Mouse (Mus musculus): Measurements from ENCODE around the gene Tnfrsf13c. TPM values are rescaled to one million over a fixed set of nuclear protein-coding genes. Genes with fewer than 3 reads are reported as not detected.

Tnfrsf13c gene
- polyA plus RNA-seq, 1 experiment from 2014 or later, result 0.14 TPM

GRCm38 (mm10) chr15:82184656-82185055, 39.5 kb downstream of the Tnfrsf13c start:
- Histone ChIP-seq H3K9ac (ENCODE audit: low read depth, low read length) (no peak overlapping the region), H3K4me3 (ENCODE audit: low read depth, low read length) (no peak overlapping the region), H3K27ac (ENCODE audit: low read length) (no peak overlapping the region), H3K4me2 (ENCODE audit: low read length) (no peak overlapping the region), H3K9me3 (replicated peaks; ENCODE audit: control insufficient read depth, low read length, poor library complexity, severe bottlenecking) (no peaks in the 10 kb centered on the region), H3K27me3 (ENCODE audit: control insufficient read depth, insufficient read depth, low read depth, low read length) (no peaks in the 10 kb centered on the region), H3K36me3 (ENCODE audit: control insufficient read depth, insufficient read depth, low read length) (peaks cover 76% of the 10 kb centered on the region), H3K4me1 (ENCODE audit: control insufficient read depth, insufficient read depth, low read length) (no peaks in the 10 kb centered on the region)
- no peak for ATAC-seq
- WGBS, result 95% methylated on average over 10 of the region's 10 CpGs

GRCm38 (mm10) chr15:82184183-82184582, 40.0 kb downstream of the Tnfrsf13c start:
- H3K27ac ChIP-seq (ENCODE audit: low read length), result no peak overlapping the region
- H3K36me3 ChIP-seq (ENCODE audit: control insufficient read depth, insufficient read depth, low read length), result peaks cover 77% of the 10 kb centered on the region
- WGBS, result 82% methylated on average over 7 of the region's 7 CpGs
- H3K4me3 ChIP-seq (ENCODE audit: low read depth, low read length), result no peak overlapping the region
- no peak for ATAC-seq
- H3K9ac ChIP-seq (ENCODE audit: low read depth, low read length), result no peak overlapping the region
- H3K4me2 ChIP-seq (ENCODE audit: low read length), result no peak overlapping the region
- no peaks in the 10 kb centered on the region for H3K4me1 ChIP-seq (ENCODE audit: control insufficient read depth, insufficient read depth, low read length)
- H3K27me3 ChIP-seq (ENCODE audit: control insufficient read depth, insufficient read depth, low read depth, low read length), result no peaks in the 10 kb centered on the region
- no peaks in the 10 kb centered on the region for H3K9me3 ChIP-seq (replicated peaks; ENCODE audit: control insufficient read depth, low read length, poor library complexity, severe bottlenecking)

DNA sequence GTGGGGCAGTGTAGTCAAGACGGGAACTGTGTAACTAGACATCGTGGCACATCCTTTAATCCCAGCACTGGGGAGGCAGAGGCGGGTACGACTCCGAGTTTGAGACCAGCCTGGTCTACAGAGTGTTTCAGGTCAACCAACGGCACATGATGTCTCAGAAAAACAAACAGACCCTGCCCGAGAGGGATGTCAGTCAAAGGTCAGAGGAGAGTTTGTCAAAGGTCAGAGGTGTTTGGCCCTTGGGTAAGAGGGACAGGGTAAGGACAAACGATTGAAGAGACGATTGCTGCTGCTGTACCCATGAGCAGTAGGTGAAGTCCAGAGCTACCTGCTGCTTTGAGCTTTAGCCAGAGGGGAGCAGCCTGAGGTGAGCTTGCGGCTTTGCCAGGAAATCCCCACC, 40.6 kb downstream of the Tnfrsf13c start:
- no peak overlapping the region for H3K27ac ChIP-seq (ENCODE audit: low read length)
- WGBS, result 84% methylated on average over 10 of the region's 10 CpGs
- H3K4me3 ChIP-seq (ENCODE audit: low read depth, low read length), result no peak overlapping the region

DNA sequence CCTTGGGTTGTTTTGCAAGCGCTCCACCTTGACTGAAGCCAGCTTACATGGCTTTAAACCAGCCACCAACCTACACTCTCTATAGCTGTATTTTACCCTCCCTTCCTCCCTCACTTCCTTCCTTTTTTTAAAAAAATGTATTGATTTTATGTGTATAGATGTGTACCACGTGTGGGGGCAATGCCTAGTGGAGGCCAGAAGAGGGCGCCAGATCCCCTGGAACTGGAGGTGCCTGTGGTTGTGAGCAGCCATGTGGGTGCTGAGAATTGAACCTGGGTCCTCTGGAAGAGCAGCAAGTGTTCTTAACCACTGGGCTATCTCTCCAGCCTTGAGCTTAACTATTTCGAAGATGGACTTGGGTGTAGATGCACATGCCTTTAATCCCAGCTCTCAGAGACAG, 41.9 kb downstream of the Tnfrsf13c start:
- no peak for ATAC-seq
- Histone ChIP-seq H3K4me1 (ENCODE audit: control insufficient read depth, insufficient read depth, low read length) (no peaks in the 10 kb centered on the region), H3K4me3 (ENCODE audit: low read depth, low read length) (no peak overlapping the region), H3K27ac (ENCODE audit: low read length) (no peak overlapping the region), H3K4me2 (ENCODE audit: low read length) (no peak overlapping the region), H3K9me3 (replicated peaks; ENCODE audit: control insufficient read depth, low read length, poor library complexity, severe bottlenecking) (no peaks in the 10 kb centered on the region), H3K9ac (ENCODE audit: low read depth, low read length) (no peak overlapping the region), H3K27me3 (ENCODE audit: control insufficient read depth, insufficient read depth, low read depth, low read length) (no peaks in the 10 kb centered on the region), H3K36me3 (ENCODE audit: control insufficient read depth, insufficient read depth, low read length) (peaks cover 87% of the 10 kb centered on the region)
- WGBS, result 95% methylated on average over 4 of the region's 4 CpGs

More for the DNA sequence above, 40.6 kb downstream of the Tnfrsf13c start:
- Histone ChIP-seq H3K4me1 (ENCODE audit: control insufficient read depth, insufficient read depth, low read length) (no peaks in the 10 kb centered on the region), H3K9me3 (replicated peaks; ENCODE audit: control insufficient read depth, low read length, poor library complexity, severe bottlenecking) (no peaks in the 10 kb centered on the region), H3K27me3 (ENCODE audit: control insufficient read depth, insufficient read depth, low read depth, low read length) (no peaks in the 10 kb centered on the region), H3K36me3 (ENCODE audit: control insufficient read depth, insufficient read depth, low read length) (peaks cover 79% of the 10 kb centered on the region), H3K9ac (ENCODE audit: low read depth, low read length) (no peak overlapping the region), H3K4me2 (ENCODE audit: low read length) (no peak overlapping the region)
- ATAC-seq, result no peak

DNA sequence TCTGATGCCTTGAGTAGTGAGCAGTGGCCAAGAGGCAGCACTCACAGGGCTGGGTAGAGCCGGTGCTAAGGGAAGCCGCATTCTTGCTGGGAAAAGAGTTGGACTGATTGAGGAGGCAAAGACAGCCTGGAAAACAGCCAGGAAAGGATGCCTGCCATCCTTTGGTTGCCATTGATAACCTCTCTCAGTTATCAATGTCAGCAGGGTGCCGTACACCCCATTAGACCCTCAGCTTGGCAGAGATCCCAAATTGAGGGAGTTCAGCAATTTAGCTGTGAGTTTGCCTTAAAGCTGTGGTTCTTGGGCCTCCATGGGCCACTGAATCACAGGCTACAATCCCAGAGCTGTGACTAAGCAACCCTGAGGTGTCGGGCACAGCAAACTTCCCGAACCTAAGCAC, 43.0 kb downstream of the Tnfrsf13c start:
- no peaks in the 10 kb centered on the region for H3K27me3 ChIP-seq (ENCODE audit: control insufficient read depth, insufficient read depth, low read depth, low read length)
- no peak overlapping the region for H3K4me3 ChIP-seq (ENCODE audit: low read depth, low read length)
- H3K27ac ChIP-seq (ENCODE audit: low read length), result no peak overlapping the region
- H3K4me2 ChIP-seq (ENCODE audit: low read length), result no peak overlapping the region
- no peaks in the 10 kb centered on the region for H3K9me3 ChIP-seq (replicated peaks; ENCODE audit: control insufficient read depth, low read length, poor library complexity, severe bottlenecking)
- H3K9ac ChIP-seq (ENCODE audit: low read depth, low read length), result no peak overlapping the region
- H3K36me3 ChIP-seq (ENCODE audit: control insufficient read depth, insufficient read depth, low read length), result peaks cover 87% of the 10 kb centered on the region
- ATAC-seq, result no peak
- no peaks in the 10 kb centered on the region for H3K4me1 ChIP-seq (ENCODE audit: control insufficient read depth, insufficient read depth, low read length)
- WGBS, result 84% methylated on average over 5 of the region's 5 CpGs

GRCm38 (mm10) chr15:82177743-82178290, 46.4 kb downstream of the Tnfrsf13c start:
- Histone ChIP-seq H3K4me1 (ENCODE audit: control insufficient read depth, insufficient read depth, low read length) (no peaks in the 10 kb centered on the region), H3K4me3 (ENCODE audit: low read depth, low read length) (no peak overlapping the region), H3K27ac (ENCODE audit: low read length) (no peak overlapping the region), H3K4me2 (ENCODE audit: low read length) (no peak overlapping the region), H3K9ac (ENCODE audit: low read depth, low read length) (no peak overlapping the region), H3K9me3 (replicated peaks; ENCODE audit: control insufficient read depth, low read length, poor library complexity, severe bottlenecking) (no peaks in the 10 kb centered on the region), H3K36me3 (ENCODE audit: control insufficient read depth, insufficient read depth, low read length) (peaks cover 82% of the 10 kb centered on the region), H3K27me3 (ENCODE audit: control insufficient read depth, insufficient read depth, low read depth, low read length) (no peaks in the 10 kb centered on the region)
- 90% methylated on average over 7 of the region's 7 CpGs for WGBS
- ATAC-seq, result no peak

DNA sequence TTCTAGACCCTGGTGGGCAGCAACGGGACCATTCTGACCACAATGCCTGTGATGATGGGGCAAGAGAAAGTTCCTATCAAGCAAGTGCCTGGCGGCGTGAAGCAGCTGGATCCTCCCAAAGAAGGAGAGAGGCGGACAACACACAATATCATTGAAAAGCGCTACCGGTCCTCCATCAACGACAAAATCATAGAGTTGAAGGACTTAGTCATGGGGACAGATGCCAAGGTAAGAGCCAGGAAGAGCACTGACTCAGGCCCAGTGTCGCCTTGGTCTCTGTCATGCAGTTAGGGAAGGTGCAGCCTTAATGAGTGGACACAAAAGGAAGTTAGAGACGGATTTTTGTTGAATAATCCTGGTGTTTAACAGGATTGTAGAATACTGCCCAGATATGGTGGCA, 49.1 kb downstream of the Tnfrsf13c start:
- 95% methylated on average over 9 of the region's 9 CpGs for WGBS
- ATAC-seq, result no peak
- Histone ChIP-seq H3K9ac (ENCODE audit: low read depth, low read length) (no peak overlapping the region), H3K4me3 (ENCODE audit: low read depth, low read length) (no peak overlapping the region), H3K4me2 (ENCODE audit: low read length) (no peak overlapping the region), H3K27me3 (ENCODE audit: control insufficient read depth, insufficient read depth, low read depth, low read length) (no peaks in the 10 kb centered on the region), H3K4me1 (ENCODE audit: control insufficient read depth, insufficient read depth, low read length) (no peaks in the 10 kb centered on the region), H3K9me3 (replicated peaks; ENCODE audit: control insufficient read depth, low read length, poor library complexity, severe bottlenecking) (no peaks in the 10 kb centered on the region), H3K36me3 (ENCODE audit: control insufficient read depth, insufficient read depth, low read length) (peaks cover 72% of the 10 kb centered on the region), H3K27ac (ENCODE audit: low read length) (no peak overlapping the region)

GRCm38 (mm10) chr15:82172648-82173047, 51.5 kb downstream of the Tnfrsf13c start:
- WGBS, result 85% methylated on average over 8 of the region's 8 CpGs
- no peak overlapping the region for H3K4me2 ChIP-seq (ENCODE audit: low read length)
- H3K9me3 ChIP-seq (replicated peaks; ENCODE audit: control insufficient read depth, low read length, poor library complexity, severe bottlenecking), result no peaks in the 10 kb centered on the region
- H3K9ac ChIP-seq (ENCODE audit: low read depth, low read length), result no peak overlapping the region
- peaks cover 48% of the 10 kb centered on the region for H3K36me3 ChIP-seq (ENCODE audit: control insufficient read depth, insufficient read depth, low read length)
- H3K4me3 ChIP-seq (ENCODE audit: low read depth, low read length), result no peak overlapping the region
- H3K27me3 ChIP-seq (ENCODE audit: control insufficient read depth, insufficient read depth, low read depth, low read length), result no peaks in the 10 kb centered on the region
- ATAC-seq, result no peak
- H3K4me1 ChIP-seq (ENCODE audit: control insufficient read depth, insufficient read depth, low read length), result no peaks in the 10 kb centered on the region
- H3K27ac ChIP-seq (ENCODE audit: low read length), result no peak overlapping the region
